Mouse (Mus musculus) stomach, embryonic 15.5 days (tissue): ENCODE measurements around the gene Olfr1367. TPM values are rescaled to one million over a fixed set of nuclear protein-coding genes. Genes with fewer than 3 reads are reported as not detected.

ENCODE experiments used
- ATAC-seq: fragments of 200-750 bp; cut with Nextera tagmentation; 2 replicates; pipeline ENCODE4 v1.8.0; 2017; ENCODE audit warnings: low read depth, moderate number of reproducible peaks, moderate TSS enrichment; ENCODE audit not compliant: insufficient read depth, low FRiP score
- H3K27ac ChIP-seq: fragments of 300-500 bp; sonication (generic); 2 replicates; pipeline ENCODE4 v1.5.1; 2015; ENCODE audit warnings: mild to moderate bottlenecking, inconsistent platforms
- H3K27me3 ChIP-seq: fragments of 300-500 bp; sonication (generic); replicated peaks from 2 replicates; pipeline ENCODE4 v1.6.1; 2015; ENCODE audit warnings: inconsistent platforms
- H3K36me3 ChIP-seq: fragments of 300-500 bp; sonication (generic); 2 replicates; pipeline ENCODE4 v1.6.1; 2015; ENCODE audit warnings: inconsistent platforms
- H3K4me1 ChIP-seq: fragments of 300-500 bp; sonication (generic); 2 replicates; pipeline ENCODE4 v1.6.1; 2015; ENCODE audit warnings: inconsistent platforms
- H3K4me2 ChIP-seq: fragments of 300-500 bp; sonication (generic); 2 replicates; pipeline ENCODE4 v1.6.1; 2015; ENCODE audit warnings: mild to moderate bottlenecking, inconsistent platforms
- H3K4me3 ChIP-seq: fragments of 300-500 bp; sonication (generic); replicated peaks from 2 replicates; pipeline ENCODE4 v1.5.1; 2015; ENCODE audit warnings: inconsistent platforms
- H3K9ac ChIP-seq: fragments of 300-500 bp; sonication (generic); 2 replicates; pipeline ENCODE4 v1.6.1; 2015; ENCODE audit warnings: inconsistent platforms
- H3K9me3 ChIP-seq: fragments of 300-500 bp; sonication (generic); 2 replicates; pipeline ENCODE4 v1.6.1; 2016; ENCODE audit warnings: inconsistent platforms
- WGBS: fragments of 180-500 bp; shearing (Covaris S2); methylation state at CpG from one replicate; pipeline ENCODE4 v1.1.7; 2015; 5-methylcytosine and 5-hydroxymethylcytosine counted together
- polyA plus RNA-seq: library from polyadenylated mRNA; unstranded; fragments of >200 nt; fragmentation: Nextera tagmentation; extraction: Ambion mirVana; gene quantifications from 2 replicates; pipeline ENCODE4 v1.2.1, GENCODE M21; 2015

Olfr1367 gene
- polyA plus RNA-seq: not detected in 2 replicates

- no peaks in the 10 kb centered on the region for H3K27me3 ChIP-seq
- no peaks in the 10 kb centered on the region for H3K36me3 ChIP-seq
- 79% methylated on average over 1 of the region's 1 CpGs for WGBS
- H3K4me3 ChIP-seq: no peak within 1 kb of the TSS
- ATAC-seq: no peak
- H3K4me1 ChIP-seq: no peaks in the 10 kb centered on the region
- no peak within 1 kb of the TSS for H3K27ac ChIP-seq
- H3K4me2 ChIP-seq: no peak within 1 kb of the TSS
- H3K9me3 ChIP-seq: no peaks in the 10 kb centered on the region
- no peak within 1 kb of the TSS for H3K9ac ChIP-seq
Observed at GRCm38 (mm10) chr13:21346610-21347009, at the start of gene Olfr1367. Olfr1367 (plus strand) TSS chr13:21346910.

- Histone ChIP-seq H3K4me2 (no peak overlapping the region), H3K4me3 (no peak overlapping the region), H3K36me3 (no peaks in the 10 kb centered on the region), H3K9me3 (no peaks in the 10 kb centered on the region), H3K9ac (no peak overlapping the region), H3K27ac (no peak overlapping the region), H3K27me3 (no peaks in the 10 kb centered on the region), H3K4me1 (no peaks in the 10 kb centered on the region)
- WGBS: 41% methylated on average over 3 of the region's 3 CpGs
- ATAC-seq: no peak
Observed at GRCm38 (mm10) chr13:21298557-21298956, 48.2 kb upstream of the Olfr1367 start.

- Histone ChIP-seq H3K9ac (no peak overlapping the region), H3K4me2 (no peak overlapping the region), H3K4me3 (no peak overlapping the region), H3K36me3 (no peaks in the 10 kb centered on the region), H3K27ac (no peak overlapping the region), H3K4me1 (no peaks in the 10 kb centered on the region), H3K9me3 (no peaks in the 10 kb centered on the region), H3K27me3 (no peaks in the 10 kb centered on the region)
- no peak for ATAC-seq
- WGBS: 50% methylated on average over 3 of the region's 3 CpGs
Observed at GRCm38 (mm10) chr13:21304483-21305066, 42.1 kb upstream of the Olfr1367 start.

GRCm38 (mm10) chr13:21309788-21310187 lies 36.9 kb upstream of the Olfr1367 start:
- no peak overlapping the region for H3K27ac ChIP-seq
- H3K36me3 ChIP-seq: no peaks in the 10 kb centered on the region
- 51% methylated on average over 2 of the region's 2 CpGs for WGBS
- H3K4me2 ChIP-seq: no peak overlapping the region
- H3K4me1 ChIP-seq: no peaks in the 10 kb centered on the region
- ATAC-seq: no peak
- no peak overlapping the region for H3K4me3 ChIP-seq
- H3K9ac ChIP-seq: no peak overlapping the region
- no peaks in the 10 kb centered on the region for H3K27me3 ChIP-seq
- no peaks in the 10 kb centered on the region for H3K9me3 ChIP-seq

- Histone ChIP-seq H3K9ac (no peak within 1 kb of the TSS), H3K9me3 (no peaks in the 10 kb centered on the region), H3K27me3 (no peaks in the 10 kb centered on the region), H3K4me1 (no peaks in the 10 kb centered on the region), H3K27ac (no peak within 1 kb of the TSS), H3K36me3 (no peaks in the 10 kb centered on the region), H3K4me3 (no peak within 1 kb of the TSS), H3K4me2 (no peak within 1 kb of the TSS)
- WGBS: 15% methylated on average over 3 of the region's 3 CpGs
- ATAC-seq: no peak
Observed at GRCm38 (mm10) chr13:21311926-21312325, 34.8 kb upstream of the Olfr1367 start, which contains the start of gene Gpx6. Gpx6 (plus strand) TSS chr13:21312125.

GRCm38 (mm10) chr13:21312854-21313253 lies 33.9 kb upstream of the Olfr1367 start:
- 47% methylated on average over 3 of the region's 5 CpGs for WGBS
- H3K27me3 ChIP-seq: no peaks in the 10 kb centered on the region
- no peak overlapping the region for H3K4me3 ChIP-seq
- no peak overlapping the region for H3K9ac ChIP-seq
- H3K4me1 ChIP-seq: no peaks in the 10 kb centered on the region
- no peak for ATAC-seq
- no peaks in the 10 kb centered on the region for H3K9me3 ChIP-seq
- H3K36me3 ChIP-seq: no peaks in the 10 kb centered on the region
- no peak overlapping the region for H3K27ac ChIP-seq
- no peak overlapping the region for H3K4me2 ChIP-seq

- no peaks in the 10 kb centered on the region for H3K9me3 ChIP-seq
- H3K4me3 ChIP-seq: no peak overlapping the region
- no peaks in the 10 kb centered on the region for H3K27me3 ChIP-seq
- no peak for ATAC-seq
- no peak overlapping the region for H3K4me2 ChIP-seq
- H3K27ac ChIP-seq: no peak overlapping the region
- no peak overlapping the region for H3K9ac ChIP-seq
- no peaks in the 10 kb centered on the region for H3K36me3 ChIP-seq
- 74% methylated on average over 4 of the region's 4 CpGs for WGBS
- no peaks in the 10 kb centered on the region for H3K4me1 ChIP-seq
Observed at GRCm38 (mm10) chr13:21313903-21314302, 32.8 kb upstream of the Olfr1367 start.

- H3K27ac ChIP-seq: no peak overlapping the region
- no peak for ATAC-seq
- H3K27me3 ChIP-seq: no peaks in the 10 kb centered on the region
- no peaks in the 10 kb centered on the region for H3K9me3 ChIP-seq
- H3K4me1 ChIP-seq: no peaks in the 10 kb centered on the region
- no peak overlapping the region for H3K9ac ChIP-seq
- WGBS: 61% methylated on average over 3 of the region's 3 CpGs
- no peaks in the 10 kb centered on the region for H3K36me3 ChIP-seq
- H3K4me3 ChIP-seq: no peak overlapping the region
- no peak overlapping the region for H3K4me2 ChIP-seq
Observed at GRCm38 (mm10) chr13:21320262-21320661, 26.4 kb upstream of the Olfr1367 start.

- Histone ChIP-seq H3K9ac (no peak overlapping the region), H3K4me2 (peak overlapping the region; percentile 44), H3K27ac (no peak overlapping the region), H3K4me3 (peak overlapping the region; percentile 15; the same call in 1 of the 2 replicates), H3K9me3 (no peaks in the 10 kb centered on the region), H3K36me3 (no peaks in the 10 kb centered on the region), H3K27me3 (no peaks in the 10 kb centered on the region), H3K4me1 (no peaks in the 10 kb centered on the region)
- WGBS: 7% methylated on average over 18 of the region's 18 CpGs
- ATAC-seq: no peak
Observed at GRCm38 (mm10) chr13:21321890-21322494, 24.7 kb upstream of the Olfr1367 start.

- Histone ChIP-seq H3K9ac (no peak overlapping the region), H3K36me3 (no peaks in the 10 kb centered on the region), H3K27ac (no peak overlapping the region), H3K4me1 (peaks cover 3% of the 10 kb centered on the region; the same call in 1 of the 2 replicates), H3K9me3 (no peaks in the 10 kb centered on the region), H3K27me3 (no peaks in the 10 kb centered on the region), H3K4me2 (peak overlapping the region; percentile 44), H3K4me3 (peak overlapping the region; percentile 15)
- WGBS: 17% methylated on average over 18 of the region's 18 CpGs
- ATAC-seq: no peak
Observed at GRCm38 (mm10) chr13:21322509-21323375, 24.0 kb upstream of the Olfr1367 start.

GRCm38 (mm10) chr13:21323405-21323804 lies 23.3 kb upstream of the Olfr1367 start:
- Histone ChIP-seq H3K27me3 (no peaks in the 10 kb centered on the region), H3K9me3 (no peaks in the 10 kb centered on the region), H3K36me3 (no peaks in the 10 kb centered on the region), H3K4me2 (peak overlapping the region; percentile 34; the same call in 1 of the 2 replicates), H3K4me3 (no peak overlapping the region), H3K9ac (no peak overlapping the region), H3K27ac (no peak overlapping the region), H3K4me1 (peaks cover 3% of the 10 kb centered on the region; the same call in 1 of the 2 replicates)
- WGBS: 67% methylated on average over 6 of the region's 6 CpGs
- no peak for ATAC-seq

GRCm38 (mm10) chr13:21326191-21326590 lies 20.5 kb upstream of the Olfr1367 start:
- peak overlapping the region; percentile 65 for H3K4me2 ChIP-seq
- peak overlapping the region; percentile 40; the same call in 1 of the 2 replicates for H3K4me3 ChIP-seq
- H3K9ac ChIP-seq: no peak overlapping the region
- ATAC-seq: no peak
- no peaks in the 10 kb centered on the region for H3K27me3 ChIP-seq
- no peaks in the 10 kb centered on the region for H3K36me3 ChIP-seq
- H3K4me1 ChIP-seq: peaks cover 3% of the 10 kb centered on the region; the same call in 1 of the 2 replicates
- 13% methylated on average over 4 of the region's 4 CpGs for WGBS
- no peaks in the 10 kb centered on the region for H3K9me3 ChIP-seq
- H3K27ac ChIP-seq: no peak overlapping the region
